Mouse (Mus musculus): ENCODE data around the gene Strn.

Strn gene

GRCm38 (mm10) chr17:78618164-78618693, 118.8 kb downstream of the Strn start:
- no peak for DNase-seq (ENCODE audit: low spot score in 2 of 2)

GRCm38 (mm10) chr17:78615096-78615495, 121.9 kb downstream of the Strn start:
- DNase-seq (ENCODE audit: low spot score in 2 of 2): no peak

- no peak for DNase-seq (ENCODE audit: low spot score in 2 of 2)
Measured at GRCm38 (mm10) chr17:78614481-78614880, 122.5 kb downstream of the Strn start.

- DNase-seq (ENCODE audit: low spot score in 2 of 2): no peak
Measured at GRCm38 (mm10) chr17:78611117-78611516, 125.9 kb downstream of the Strn start.

GRCm38 (mm10) chr17:78609191-78609855, 127.7 kb downstream of the Strn start:
- no peak for DNase-seq (ENCODE audit: low spot score in 2 of 2)

GRCm38 (mm10) chr17:78608716-78609115, 128.3 kb downstream of the Strn start:
- DNase-seq (ENCODE audit: low spot score in 2 of 2): no peak

GRCm38 (mm10) chr17:78608135-78608670, 128.8 kb downstream of the Strn start:
- no peak for DNase-seq (ENCODE audit: low spot score in 2 of 2)

GRCm38 (mm10) chr17:78604431-78604830, 132.6 kb downstream of the Strn start:
- DNase-seq (ENCODE audit: low spot score in 2 of 2): peak in 1 of 2 experiments; percentile 12

GRCm38 (mm10) chr17:78603872-78604271, 133.1 kb downstream of the Strn start:
- DNase-seq (ENCODE audit: low spot score in 2 of 2): peak; percentile 55 to 76

GRCm38 (mm10) chr17:78602316-78602715, 134.7 kb downstream of the Strn start:
- no peak for DNase-seq (ENCODE audit: low spot score in 2 of 2)

GRCm38 (mm10) chr17:78601601-78602000, 135.4 kb downstream of the Strn start:
- no peak for DNase-seq (ENCODE audit: low spot score in 2 of 2)

GRCm38 (mm10) chr17:78601042-78601441, 136.0 kb downstream of the Strn start:
- DNase-seq (ENCODE audit: low spot score in 2 of 2): no peak

Measured in heart, adult 9 months (tissue).